Mouse (Mus musculus) liver, adult 2 months (tissue): Measurements from ENCODE around the gene Rras.

ENCODE experiments used
- CTCF ChIP-seq: fragments of 200-500 bp; IDR thresholded peaks from 2 replicates; pipeline ENCODE4 v1.5.1; 2011; ENCODE audit warnings: low read depth, low read length, control low read depth
- POLR2A ChIP-seq: fragments of 200-500 bp; IDR thresholded peaks from 2 replicates; pipeline ENCODE4 v1.6.1; 2011; ENCODE audit warnings: low read length, control low read depth; ENCODE audit not compliant: insufficient read depth; ENCODE audit errors: extremely low read depth

- TF ChIP-seq CTCF (no peak), POLR2A (no peak)
These were observed 31.3 kb downstream of the Rras start for GRCm38 (mm10) chr7:45048923-45049657.
